Mouse (Mus musculus): ENCODE data around the gene Enkd1. TPM values are rescaled to one million over a fixed set of nuclear protein-coding genes. Genes with fewer than 3 reads are reported as not detected.

The Enkd1 gene
- polyA plus RNA-seq, 1 experiment from 2014 or later = 14.9 TPM

DNA sequence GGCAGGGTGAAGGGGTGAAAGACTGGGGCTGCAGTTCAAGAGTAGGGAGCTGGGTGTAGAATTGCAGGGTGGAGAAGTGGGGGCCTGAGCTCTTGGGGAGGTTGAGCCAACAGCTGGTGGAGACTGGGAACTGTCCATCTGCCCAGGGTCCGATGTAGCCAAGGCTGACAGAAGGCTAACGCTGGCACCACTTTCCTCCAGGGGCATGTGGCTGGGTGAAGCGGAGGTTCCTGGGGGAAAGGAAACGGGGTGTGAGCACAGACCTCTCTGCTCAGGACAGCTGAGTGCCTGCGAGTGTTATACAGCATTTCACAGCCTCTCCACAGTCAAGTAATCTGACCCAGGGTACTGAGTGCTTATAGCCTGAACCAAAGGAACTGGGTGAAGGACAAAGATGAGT, 9.3 kb downstream of the Enkd1 start:
- H3K4me3 ChIP-seq (ENCODE audit: low read depth, low read length) = no peak overlapping the region
- ATAC-seq = no peak
- 96% methylated on average over 5 of the region's 5 CpGs for WGBS
- no peak overlapping the region for H3K27ac ChIP-seq (ENCODE audit: low read length)
- peaks cover 25% of the 10 kb centered on the region for H3K36me3 ChIP-seq (ENCODE audit: control insufficient read depth, insufficient read depth, low read length)
- H3K27me3 ChIP-seq (ENCODE audit: control insufficient read depth, insufficient read depth, low read depth, low read length) = no peaks in the 10 kb centered on the region
- H3K9me3 ChIP-seq (replicated peaks; ENCODE audit: control insufficient read depth, low read length, poor library complexity, severe bottlenecking) = no peaks in the 10 kb centered on the region
- peaks cover 30% of the 10 kb centered on the region for H3K4me1 ChIP-seq (ENCODE audit: control insufficient read depth, insufficient read depth, low read length)
- no peak overlapping the region for H3K4me2 ChIP-seq (ENCODE audit: low read length)
- no peak overlapping the region for H3K9ac ChIP-seq (ENCODE audit: low read depth, low read length)

DNA sequence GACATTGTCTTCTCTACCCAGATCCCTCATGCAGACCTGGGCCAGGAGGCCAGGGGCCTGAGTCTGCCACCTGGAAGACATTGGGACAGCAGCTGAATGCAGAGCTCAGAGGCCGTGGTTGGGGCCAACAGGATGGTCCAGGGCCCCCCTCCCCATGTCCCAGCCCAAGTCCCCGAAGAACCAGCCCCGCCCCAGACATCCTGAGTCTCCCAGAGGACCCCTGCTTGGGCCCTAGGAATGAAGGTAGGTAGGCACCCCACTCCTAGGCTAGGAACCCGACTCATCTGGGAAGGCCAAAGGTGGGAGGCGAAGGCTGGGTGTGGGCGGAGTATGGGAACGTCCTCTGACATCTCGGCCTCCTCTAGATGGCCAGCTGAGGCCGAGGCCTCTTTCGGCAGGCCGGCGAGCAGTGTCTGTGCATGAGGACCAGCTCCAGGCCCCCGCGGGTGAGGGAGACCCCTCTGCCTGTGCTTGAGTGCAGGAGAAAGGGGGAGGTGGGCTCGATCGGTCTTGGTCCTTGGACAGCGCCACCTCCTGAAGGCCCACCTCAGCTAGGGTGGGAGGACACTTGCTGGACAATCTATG, 10.7 kb downstream of the Enkd1 start:
- Histone ChIP-seq H3K4me3 (ENCODE audit: low read depth, low read length) (no peak overlapping the region), H3K36me3 (ENCODE audit: control insufficient read depth, insufficient read depth, low read length) (peaks cover 25% of the 10 kb centered on the region), H3K9me3 (replicated peaks; ENCODE audit: control insufficient read depth, low read length, poor library complexity, severe bottlenecking) (no peaks in the 10 kb centered on the region), H3K4me1 (ENCODE audit: control insufficient read depth, insufficient read depth, low read length) (peaks cover 30% of the 10 kb centered on the region), H3K9ac (ENCODE audit: low read depth, low read length) (no peak overlapping the region), H3K27ac (ENCODE audit: low read length) (no peak overlapping the region), H3K4me2 (ENCODE audit: low read length) (no peak overlapping the region), H3K27me3 (ENCODE audit: control insufficient read depth, insufficient read depth, low read depth, low read length) (no peaks in the 10 kb centered on the region)
- ATAC-seq = no peak
- WGBS = 93% methylated on average over 17 of the region's 17 CpGs

DNA sequence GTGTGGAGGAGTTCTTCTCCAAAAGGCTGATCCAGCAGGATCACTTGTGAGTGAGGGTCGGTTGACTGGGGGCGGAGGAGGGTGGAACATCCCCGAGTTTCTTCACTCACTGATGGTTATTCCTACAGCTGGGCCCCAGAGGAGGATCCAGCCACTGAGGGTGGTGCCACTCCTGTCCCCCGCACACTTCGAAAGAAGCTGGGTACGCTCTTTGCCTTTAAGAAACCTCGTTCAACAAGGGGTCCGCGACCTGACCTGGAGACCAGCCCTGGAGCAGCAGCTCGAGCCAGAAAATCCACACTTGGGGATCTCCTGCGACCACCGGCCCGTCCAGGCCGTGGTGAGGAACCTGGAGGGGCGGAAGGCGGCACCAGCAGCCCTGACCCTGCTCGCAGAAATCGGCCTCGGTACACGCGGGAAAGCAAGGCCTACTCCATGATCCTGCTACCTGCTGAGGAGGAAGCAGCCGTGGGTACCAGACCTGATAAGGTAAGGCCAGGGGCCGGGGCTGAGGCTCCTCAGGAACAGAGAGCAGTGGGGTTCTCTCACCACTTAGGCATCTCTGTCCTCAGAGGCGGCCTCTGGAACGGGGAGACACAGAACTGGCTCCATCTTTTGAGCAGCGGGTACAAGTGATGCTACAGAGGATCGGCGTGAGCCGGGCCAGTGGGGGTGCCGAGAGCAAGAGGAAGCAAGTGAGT, 12.8 kb downstream of the Enkd1 start:
- peak overlapping the region; percentile 69 for H3K4me2 ChIP-seq (ENCODE audit: low read length)
- ATAC-seq = no peak
- H3K9me3 ChIP-seq (replicated peaks; ENCODE audit: control insufficient read depth, low read length, poor library complexity, severe bottlenecking) = no peaks in the 10 kb centered on the region
- peak overlapping the region; percentile 59 for H3K4me3 ChIP-seq (ENCODE audit: low read depth, low read length)
- H3K4me1 ChIP-seq (ENCODE audit: control insufficient read depth, insufficient read depth, low read length) = peaks cover 23% of the 10 kb centered on the region
- WGBS = 82% methylated on average over 30 of the region's 30 CpGs
- peak overlapping the region; percentile 80 for H3K9ac ChIP-seq (ENCODE audit: low read depth, low read length)
- H3K27ac ChIP-seq (ENCODE audit: low read length) = peak overlapping the region; percentile 89
- peaks cover 25% of the 10 kb centered on the region for H3K36me3 ChIP-seq (ENCODE audit: control insufficient read depth, insufficient read depth, low read length)
- no peaks in the 10 kb centered on the region for H3K27me3 ChIP-seq (ENCODE audit: control insufficient read depth, insufficient read depth, low read depth, low read length)

DNA sequence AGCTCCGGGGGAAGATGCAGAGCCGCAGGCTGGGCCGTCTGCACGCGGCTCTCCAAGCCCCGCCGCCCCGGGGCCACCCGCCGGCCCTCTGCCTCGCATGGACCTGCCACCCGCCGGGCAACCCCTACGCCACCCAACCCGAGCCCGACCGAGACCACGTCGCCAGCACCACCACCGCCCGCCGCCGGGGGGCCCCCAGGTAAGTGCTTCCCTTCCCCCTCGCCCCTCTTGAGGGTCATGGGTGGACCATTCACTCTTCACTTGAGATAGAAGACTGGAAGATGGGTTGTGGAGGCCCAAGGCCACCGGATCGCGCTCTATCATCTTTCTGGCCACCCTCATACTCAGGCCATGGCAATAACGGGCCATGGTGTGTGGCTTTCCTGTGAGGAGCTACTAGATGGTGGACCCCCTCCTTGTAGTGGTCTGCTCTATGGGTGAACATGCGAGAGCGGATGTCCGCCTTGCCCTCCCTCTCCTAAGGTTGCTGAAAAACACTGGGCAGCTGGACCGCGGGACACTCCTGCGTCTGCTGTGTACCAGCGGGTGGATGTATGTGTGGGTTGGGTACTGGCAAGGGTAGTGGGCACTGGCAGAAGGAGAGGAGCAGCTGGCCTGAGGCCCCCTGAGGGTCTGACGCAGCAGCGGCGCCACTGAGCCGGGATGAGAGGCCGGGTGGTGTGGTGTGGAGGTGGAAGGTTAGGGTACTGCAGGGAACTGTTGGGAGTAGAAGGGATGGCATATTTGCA, 13.8 kb downstream of the Enkd1 start:
- peak; percentile 68 for ATAC-seq
- Histone ChIP-seq H3K9ac (ENCODE audit: low read depth, low read length) (peak overlapping the region; percentile 80), H3K9me3 (replicated peaks; ENCODE audit: control insufficient read depth, low read length, poor library complexity, severe bottlenecking) (no peaks in the 10 kb centered on the region), H3K4me3 (ENCODE audit: low read depth, low read length) (peak overlapping the region; percentile 59), H3K27ac (ENCODE audit: low read length) (peak overlapping the region; percentile 89), H3K4me2 (ENCODE audit: low read length) (peak overlapping the region; percentile 69), H3K36me3 (ENCODE audit: control insufficient read depth, insufficient read depth, low read length) (peaks cover 25% of the 10 kb centered on the region), H3K27me3 (ENCODE audit: control insufficient read depth, insufficient read depth, low read depth, low read length) (no peaks in the 10 kb centered on the region), H3K4me1 (ENCODE audit: control insufficient read depth, insufficient read depth, low read length) (peaks cover 15% of the 10 kb centered on the region)
- 7% methylated on average over 28 of the region's 40 CpGs for WGBS

- Histone ChIP-seq H3K4me1 (ENCODE audit: control insufficient read depth, insufficient read depth, low read length) (peaks cover 15% of the 10 kb centered on the region), H3K4me3 (ENCODE audit: low read depth, low read length) (peak overlapping the region; percentile 59), H3K27ac (ENCODE audit: low read length) (peak overlapping the region; percentile 89), H3K9me3 (replicated peaks; ENCODE audit: control insufficient read depth, low read length, poor library complexity, severe bottlenecking) (no peaks in the 10 kb centered on the region), H3K9ac (ENCODE audit: low read depth, low read length) (peak overlapping the region; percentile 80), H3K4me2 (ENCODE audit: low read length) (peak overlapping the region; percentile 69), H3K27me3 (ENCODE audit: control insufficient read depth, insufficient read depth, low read depth, low read length) (no peaks in the 10 kb centered on the region), H3K36me3 (ENCODE audit: control insufficient read depth, insufficient read depth, low read length) (peaks cover 22% of the 10 kb centered on the region)
- WGBS = 2% methylated on average over 30 of the region's 30 CpGs
- ATAC-seq = peak; percentile 73
Observed at GRCm38 (mm10) chr8:105693648-105694047, 14.4 kb downstream of the Enkd1 start.

GRCm38 (mm10) chr8:105692449-105693182, 15.4 kb downstream of the Enkd1 start:
- no peak overlapping the region for H3K27ac ChIP-seq (ENCODE audit: low read length)
- H3K4me2 ChIP-seq (ENCODE audit: low read length) = no peak overlapping the region
- no peak overlapping the region for H3K4me3 ChIP-seq (ENCODE audit: low read depth, low read length)
- H3K9me3 ChIP-seq (replicated peaks; ENCODE audit: control insufficient read depth, low read length, poor library complexity, severe bottlenecking) = no peaks in the 10 kb centered on the region
- peaks cover 14% of the 10 kb centered on the region for H3K36me3 ChIP-seq (ENCODE audit: control insufficient read depth, insufficient read depth, low read length)
- WGBS = 94% methylated on average over 11 of the region's 11 CpGs
- H3K9ac ChIP-seq (ENCODE audit: low read depth, low read length) = no peak overlapping the region
- H3K4me1 ChIP-seq (ENCODE audit: control insufficient read depth, insufficient read depth, low read length) = peaks cover 15% of the 10 kb centered on the region
- no peaks in the 10 kb centered on the region for H3K27me3 ChIP-seq (ENCODE audit: control insufficient read depth, insufficient read depth, low read depth, low read length)
- ATAC-seq = no peak

- Histone ChIP-seq H3K9ac (ENCODE audit: low read depth, low read length) (no peak overlapping the region), H3K27me3 (ENCODE audit: control insufficient read depth, insufficient read depth, low read depth, low read length) (no peaks in the 10 kb centered on the region), H3K4me3 (ENCODE audit: low read depth, low read length) (no peak overlapping the region), H3K27ac (ENCODE audit: low read length) (no peak overlapping the region), H3K4me1 (ENCODE audit: control insufficient read depth, insufficient read depth, low read length) (peaks cover 15% of the 10 kb centered on the region), H3K36me3 (ENCODE audit: control insufficient read depth, insufficient read depth, low read length) (0 out of 2 replicates have a peak, but pooled peaks cover 3% of the 10 kb centered on the region), H3K4me2 (ENCODE audit: low read length) (no peak overlapping the region), H3K9me3 (replicated peaks; ENCODE audit: control insufficient read depth, low read length, poor library complexity, severe bottlenecking) (no peaks in the 10 kb centered on the region)
- whole genome bisulfite sequencing = 86% methylated on average over 14 of the region's 14 CpGs
- no peak for ATAC-seq
Observed at GRCm38 (mm10) chr8:105690978-105691377, 17.0 kb downstream of the Enkd1 start.

DNA sequence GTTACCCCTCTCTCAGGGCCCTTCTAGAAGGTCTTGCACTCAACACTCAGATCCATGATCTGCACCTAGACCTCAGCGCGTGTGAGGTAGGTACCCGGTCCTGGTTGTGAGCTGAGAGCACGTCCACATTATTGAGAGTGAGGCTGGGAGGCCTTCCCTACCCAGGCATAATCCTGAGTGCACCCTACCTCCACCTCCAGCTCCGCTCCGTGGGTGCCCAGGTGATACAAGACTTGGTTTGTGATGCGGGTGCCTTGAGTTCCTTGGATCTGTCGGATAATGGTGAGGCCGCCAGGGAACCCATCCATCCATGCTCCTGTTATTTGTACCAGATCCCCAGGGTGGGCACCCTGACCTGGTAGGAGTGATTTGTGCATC, 18.0 kb downstream of the Enkd1 start:
- no peak for ATAC-seq
- no peaks in the 10 kb centered on the region for H3K27me3 ChIP-seq (ENCODE audit: control insufficient read depth, insufficient read depth, low read depth, low read length)
- H3K36me3 ChIP-seq (ENCODE audit: control insufficient read depth, insufficient read depth, low read length) = no peaks in the 10 kb centered on the region
- H3K4me2 ChIP-seq (ENCODE audit: low read length) = no peak overlapping the region
- no peak overlapping the region for H3K9ac ChIP-seq (ENCODE audit: low read depth, low read length)
- 89% methylated on average over 9 of the region's 9 CpGs for WGBS
- H3K27ac ChIP-seq (ENCODE audit: low read length) = no peak overlapping the region
- no peak overlapping the region for H3K4me3 ChIP-seq (ENCODE audit: low read depth, low read length)
- peaks cover 9% of the 10 kb centered on the region for H3K4me1 ChIP-seq (ENCODE audit: control insufficient read depth, insufficient read depth, low read length)
- H3K9me3 ChIP-seq (replicated peaks; ENCODE audit: control insufficient read depth, low read length, poor library complexity, severe bottlenecking) = no peaks in the 10 kb centered on the region

Measured in midbrain, embryonic 16.5 days (tissue).